Mouse (Mus musculus): ENCODE measurements around the gene Rasgef1b. TPM values are rescaled to one million over a fixed set of nuclear protein-coding genes. Genes with fewer than 3 reads are reported as not detected.

The Rasgef1b gene
- polyA plus RNA-seq, 1 experiment = 0.26 TPM

GRCm38 (mm10) chr5:99278364-99278763, 450.5 kb downstream of the Rasgef1b start:
- no peak for TF ChIP-seq TCF12 (IDR thresholded peaks at IDR 0.05; ENCODE audit: insufficient read depth, poor library complexity, severe bottlenecking)
- H3K4me3 ChIP-seq = no peak overlapping the region
- H3K27me3 ChIP-seq (ENCODE audit: control insufficient read depth, insufficient read depth, insufficient read length) = peaks cover 3% of the 10 kb centered on the region
- H3K36me3 ChIP-seq (ENCODE audit: control insufficient read depth, insufficient read depth) = no peaks in the 10 kb centered on the region
- no peaks in the 10 kb centered on the region for H3K79me2 ChIP-seq (ENCODE audit: control insufficient read depth, insufficient read depth)
- H3K4me2 ChIP-seq (ENCODE audit: low read depth) = no peak overlapping the region
- no peak overlapping the region for H3ac ChIP-seq (ENCODE audit: control insufficient read depth, insufficient read length)

- no peak for TF ChIP-seq MAX (IDR thresholded peaks at IDR 0.05; ENCODE audit: low read depth)
- TF ChIP-seq USF1 (IDR thresholded peaks at IDR 0.05; ENCODE audit: low read depth) = no peak
- no peak for TF ChIP-seq MYOD1 (IDR thresholded peaks at IDR 0.05; ENCODE audit: control insufficient read depth in 1 of 3, insufficient read length in 2 of 3, low read depth in 2 of 3)
- no peak for TF ChIP-seq POLR2A (IDR thresholded peaks at IDR 0.05; ENCODE audit: insufficient read length, low read depth)
- no peak for TF ChIP-seq REST (IDR thresholded peaks at IDR 0.05; ENCODE audit: insufficient read depth, insufficient read length)
- H3K27me3 ChIP-seq (ENCODE audit: control insufficient read depth, insufficient read depth, insufficient read length) = peaks cover 3% of the 10 kb centered on the region
- H3K79me2 ChIP-seq (ENCODE audit: control insufficient read depth, insufficient read depth) = no peaks in the 10 kb centered on the region
- no peak overlapping the region for H3K4me2 ChIP-seq (ENCODE audit: low read depth)
- no peak overlapping the region for H3ac ChIP-seq (ENCODE audit: control insufficient read depth, insufficient read length)
- H3K4me3 ChIP-seq = no peak overlapping the region
- H3K36me3 ChIP-seq (ENCODE audit: control insufficient read depth, insufficient read depth) = no peaks in the 10 kb centered on the region
These were observed 451.3 kb downstream of the Rasgef1b start for GRCm38 (mm10) chr5:99277536-99277935.

DNA sequence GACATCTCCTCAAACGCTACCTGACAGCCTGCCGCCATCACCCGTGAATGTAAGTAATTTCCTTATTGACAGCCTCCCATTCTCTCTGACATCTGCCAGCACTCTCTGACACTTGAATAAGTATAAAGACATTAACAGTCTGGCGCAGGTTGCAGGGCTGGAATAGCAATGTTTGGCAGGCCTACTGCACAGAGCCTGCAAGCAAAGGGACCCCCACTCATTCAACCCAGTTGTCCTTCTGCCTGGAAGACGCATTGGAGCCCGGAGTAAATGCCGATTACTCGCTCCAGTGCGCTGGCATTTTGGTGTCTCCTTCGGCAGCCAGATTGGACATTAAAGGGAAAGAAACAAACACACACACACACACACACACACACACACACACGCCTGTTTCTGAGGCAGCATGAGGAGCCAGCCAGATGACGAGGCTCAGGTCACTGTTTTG, 454.7 kb downstream of the Rasgef1b start:
- H3K36me3 ChIP-seq (ENCODE audit: control insufficient read depth, insufficient read depth) = no peaks in the 10 kb centered on the region
- H3K79me2 ChIP-seq (ENCODE audit: control insufficient read depth, insufficient read depth) = no peaks in the 10 kb centered on the region
- peaks cover 3% of the 10 kb centered on the region for H3K27me3 ChIP-seq (ENCODE audit: control insufficient read depth, insufficient read depth, insufficient read length)
- no peak overlapping the region for H3K4me2 ChIP-seq (ENCODE audit: low read depth)
- no peak overlapping the region for H3K4me3 ChIP-seq
- TF ChIP-seq USF1 (IDR thresholded peaks at IDR 0.05; ENCODE audit: low read depth) (no peak), MYOD1 (IDR thresholded peaks at IDR 0.05; ENCODE audit: control insufficient read depth in 1 of 3, insufficient read length in 2 of 3, low read depth in 2 of 3) (no peak), MAX (IDR thresholded peaks at IDR 0.05; ENCODE audit: low read depth) (no peak), MYOG (IDR thresholded peaks at IDR 0.05; ENCODE audit: control insufficient read depth in 1 of 3, insufficient read depth in 1 of 3, insufficient read length in 2 of 3, low read depth in 2 of 3) (no peak), POLR2AphosphoS2 (IDR thresholded peaks at IDR 0.05; ENCODE audit: insufficient read length, low read depth) (no peak), REST (IDR thresholded peaks at IDR 0.05; ENCODE audit: insufficient read depth, insufficient read length) (no peak), E2F4 (IDR thresholded peaks at IDR 0.05; ENCODE audit: insufficient read depth) (no peak), CEBPB (IDR thresholded peaks at IDR 0.05; ENCODE audit: insufficient read depth, poor library complexity, severe bottlenecking) (no peak), SRF (IDR thresholded peaks at IDR 0.05; ENCODE audit: control insufficient read depth, insufficient read length, low read depth) (no peak), POLR2A (IDR thresholded peaks at IDR 0.05; ENCODE audit: insufficient read length, low read depth) (no peak), TCF12 (IDR thresholded peaks at IDR 0.05; ENCODE audit: insufficient read depth, poor library complexity, severe bottlenecking) (no peak), TCF3 (IDR thresholded peaks at IDR 0.05; ENCODE audit: insufficient read length, low read depth) (no peak)
- no peak overlapping the region for H3ac ChIP-seq (ENCODE audit: control insufficient read depth, insufficient read length)

- H3K27me3 ChIP-seq (ENCODE audit: control insufficient read depth, insufficient read depth, insufficient read length) = peaks cover 3% of the 10 kb centered on the region
- H3K79me2 ChIP-seq (ENCODE audit: control insufficient read depth, insufficient read depth) = no peaks in the 10 kb centered on the region
- TF ChIP-seq POLR2AphosphoS2 (IDR thresholded peaks at IDR 0.05; ENCODE audit: insufficient read length, low read depth) (no peak), MYOD1 (IDR thresholded peaks at IDR 0.05; ENCODE audit: control insufficient read depth in 1 of 3, insufficient read length in 2 of 3, low read depth in 2 of 3) (no peak), TCF3 (IDR thresholded peaks at IDR 0.05; ENCODE audit: insufficient read length, low read depth) (no peak), CEBPB (IDR thresholded peaks at IDR 0.05; ENCODE audit: insufficient read depth, poor library complexity, severe bottlenecking) (no peak), REST (IDR thresholded peaks at IDR 0.05; ENCODE audit: insufficient read depth, insufficient read length) (no peak), MAX (IDR thresholded peaks at IDR 0.05; ENCODE audit: low read depth) (no peak), TCF12 (IDR thresholded peaks at IDR 0.05; ENCODE audit: insufficient read depth, poor library complexity, severe bottlenecking) (no peak), MYOG (IDR thresholded peaks at IDR 0.05; ENCODE audit: control insufficient read depth in 1 of 3, insufficient read depth in 1 of 3, insufficient read length in 2 of 3, low read depth in 2 of 3) (no peak), USF1 (IDR thresholded peaks at IDR 0.05; ENCODE audit: low read depth) (no peak), E2F4 (IDR thresholded peaks at IDR 0.05; ENCODE audit: insufficient read depth) (no peak), SRF (IDR thresholded peaks at IDR 0.05; ENCODE audit: control insufficient read depth, insufficient read length, low read depth) (no peak), POLR2A (IDR thresholded peaks at IDR 0.05; ENCODE audit: insufficient read length, low read depth) (no peak)
These were observed 457.3 kb downstream of the Rasgef1b start for GRCm38 (mm10) chr5:99271531-99271930.

GRCm38 (mm10) chr5:99269131-99269530, 459.7 kb downstream of the Rasgef1b start:
- H3K36me3 ChIP-seq (ENCODE audit: control insufficient read depth, insufficient read depth) = no peaks in the 10 kb centered on the region
- H3ac ChIP-seq (ENCODE audit: control insufficient read depth, insufficient read length) = no peak overlapping the region
- H3K4me3 ChIP-seq = no peak overlapping the region
- no peaks in the 10 kb centered on the region for H3K79me2 ChIP-seq (ENCODE audit: control insufficient read depth, insufficient read depth)
- H3K4me2 ChIP-seq (ENCODE audit: low read depth) = no peak overlapping the region
- H3K27me3 ChIP-seq (ENCODE audit: control insufficient read depth, insufficient read depth, insufficient read length) = no peaks in the 10 kb centered on the region
- TF ChIP-seq MYOD1 (IDR thresholded peaks at IDR 0.05; ENCODE audit: control insufficient read depth in 1 of 3, insufficient read length in 2 of 3, low read depth in 2 of 3) = no peak
- no peak for TF ChIP-seq MYOG (IDR thresholded peaks at IDR 0.05; ENCODE audit: control insufficient read depth in 1 of 3, insufficient read depth in 1 of 3, insufficient read length in 2 of 3, low read depth in 2 of 3)
- TF ChIP-seq SRF (IDR thresholded peaks at IDR 0.05; ENCODE audit: control insufficient read depth, insufficient read length, low read depth) = no peak
- TF ChIP-seq MAX (IDR thresholded peaks at IDR 0.05; ENCODE audit: low read depth) = no peak

More at GRCm38 (mm10) chr5:99271531-99271930, 457.3 kb downstream of the Rasgef1b start:
- Histone ChIP-seq H3ac (ENCODE audit: control insufficient read depth, insufficient read length) (no peak overlapping the region), H3K4me3 (no peak overlapping the region), H3K36me3 (ENCODE audit: control insufficient read depth, insufficient read depth) (no peaks in the 10 kb centered on the region), H3K4me2 (ENCODE audit: low read depth) (no peak overlapping the region)
